Mouse (Mus musculus): ENCODE results near the gene Hand2. TPM values are rescaled to one million over a fixed set of nuclear protein-coding genes. Genes with fewer than 3 reads are reported as not detected.

Gene Hand2
- total RNA-seq, 2 experiments from 2014 or later = not detected

GRCm38 (mm10) chr8:57340840-57341540 lies 20.2 kb downstream of the Hand2 start:
- ATAC-seq (ENCODE audit: poor library complexity, severe bottlenecking) = no peak

DNA sequence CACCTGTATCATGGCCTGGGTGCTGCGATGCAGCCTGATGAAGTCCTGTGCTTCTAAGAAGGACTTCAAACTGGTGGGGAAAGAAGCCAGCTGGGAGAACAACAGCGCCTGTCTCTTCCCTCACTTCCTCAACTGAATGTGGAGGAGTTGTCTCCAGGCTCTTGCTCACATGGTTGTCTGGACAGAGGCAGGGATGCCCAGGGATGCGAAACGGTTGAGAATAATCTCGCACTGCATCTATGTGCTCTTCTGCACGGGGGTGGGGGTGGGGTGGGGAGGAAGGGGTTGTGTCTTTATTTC lies 20.7 kb downstream of the Hand2 start:
- ATAC-seq (ENCODE audit: poor library complexity, severe bottlenecking) = no peak

DNA sequence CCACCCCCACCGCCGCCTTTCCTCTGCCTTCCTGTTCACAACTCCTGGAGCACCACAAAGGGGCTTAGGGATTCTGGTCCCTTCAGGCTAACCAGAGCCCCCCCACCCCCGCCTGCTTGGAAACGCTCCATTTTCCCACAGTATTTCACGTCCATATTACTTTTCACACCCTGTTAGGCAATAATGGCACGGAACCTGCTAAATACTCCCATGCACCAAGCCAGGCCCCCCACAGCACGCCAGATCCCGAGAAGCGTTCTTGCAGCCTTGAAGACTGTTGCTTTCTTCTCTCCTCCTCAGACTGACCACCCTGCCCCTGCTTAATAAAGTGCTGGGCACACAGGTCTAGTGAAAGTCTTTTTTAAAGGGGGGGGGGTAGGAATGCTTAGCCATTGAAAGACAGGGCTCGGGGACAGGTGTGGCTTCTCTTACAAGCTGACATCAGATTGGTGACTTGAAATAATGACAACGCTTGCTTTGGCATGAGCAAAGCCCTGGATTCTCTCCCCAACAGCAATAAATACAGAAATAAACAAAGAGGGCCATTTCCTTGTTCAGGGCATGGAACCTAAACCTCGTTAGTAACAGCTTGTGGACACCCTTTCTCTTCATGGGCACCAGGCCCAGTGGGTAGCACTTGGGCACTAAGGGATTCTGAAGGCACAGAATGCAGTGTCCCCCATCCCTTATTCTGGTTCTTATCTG lies 21.8 kb downstream of the Hand2 start:
- no peak for ATAC-seq (ENCODE audit: poor library complexity, severe bottlenecking)

DNA sequence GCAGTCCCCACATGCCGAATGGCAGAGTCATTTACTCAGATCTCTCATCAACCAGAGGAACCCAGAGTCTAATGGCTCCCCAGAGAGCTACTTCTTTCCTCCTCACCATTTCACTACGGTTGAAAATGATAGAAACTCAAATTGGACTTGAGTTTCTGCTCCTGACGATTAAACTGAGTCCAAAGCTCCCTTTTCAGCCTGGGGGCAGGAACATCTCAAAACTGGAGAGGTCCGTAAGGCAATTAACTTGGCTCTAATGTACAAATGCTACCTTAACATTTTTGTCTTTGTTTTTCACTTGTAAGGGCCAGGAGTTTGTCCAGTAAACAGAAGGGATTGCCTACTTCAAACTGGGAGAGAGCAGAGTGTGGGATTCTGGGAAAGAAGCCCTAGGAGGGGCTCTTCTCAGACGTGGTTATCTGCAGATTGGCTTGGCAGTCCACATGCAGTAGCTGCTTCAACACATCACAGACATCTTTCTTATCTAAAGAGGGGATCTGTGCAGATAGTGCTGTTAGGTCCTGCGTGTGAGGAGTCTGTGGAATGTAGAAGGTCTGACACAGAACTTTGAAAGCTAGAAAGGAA lies 23.0 kb downstream of the Hand2 start:
- ATAC-seq (ENCODE audit: poor library complexity, severe bottlenecking) = no peak

- no peak for ATAC-seq (ENCODE audit: poor library complexity, severe bottlenecking)
Observed at GRCm38 (mm10) chr8:57344956-57345870, 24.4 kb downstream of the Hand2 start.

- ATAC-seq (ENCODE audit: poor library complexity, severe bottlenecking) = no peak
Observed at GRCm38 (mm10) chr8:57346371-57346770, 25.6 kb downstream of the Hand2 start.

DNA sequence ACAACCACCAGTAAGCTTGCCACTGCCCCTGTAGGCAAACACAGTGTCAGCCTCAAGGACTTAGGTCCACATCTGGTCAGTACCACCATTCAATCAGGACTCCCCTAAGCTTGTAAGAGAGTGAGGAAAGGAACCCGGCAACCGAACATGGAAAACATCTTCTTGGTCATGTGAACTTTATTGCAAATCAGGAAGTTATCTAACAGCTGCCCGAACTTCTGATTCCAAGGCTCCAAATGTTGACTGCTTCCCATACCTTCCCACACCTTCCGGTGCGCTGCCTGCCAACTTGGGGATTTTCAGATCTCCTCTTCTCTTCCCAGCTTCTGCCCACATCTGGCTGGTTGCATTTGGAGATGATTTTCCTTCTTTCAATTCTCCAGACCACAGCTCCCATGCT lies 26.4 kb downstream of the Hand2 start:
- no peak for ATAC-seq (ENCODE audit: poor library complexity, severe bottlenecking)

GRCm38 (mm10) chr8:57348251-57348650 lies 27.5 kb downstream of the Hand2 start:
- no peak for ATAC-seq (ENCODE audit: poor library complexity, severe bottlenecking)

- ATAC-seq (ENCODE audit: poor library complexity, severe bottlenecking) = no peak
Observed at GRCm38 (mm10) chr8:57348866-57349520, 28.2 kb downstream of the Hand2 start.

- no peak for ATAC-seq (ENCODE audit: poor library complexity, severe bottlenecking)
Observed at GRCm38 (mm10) chr8:57351861-57352260, 31.1 kb downstream of the Hand2 start.

DNA sequence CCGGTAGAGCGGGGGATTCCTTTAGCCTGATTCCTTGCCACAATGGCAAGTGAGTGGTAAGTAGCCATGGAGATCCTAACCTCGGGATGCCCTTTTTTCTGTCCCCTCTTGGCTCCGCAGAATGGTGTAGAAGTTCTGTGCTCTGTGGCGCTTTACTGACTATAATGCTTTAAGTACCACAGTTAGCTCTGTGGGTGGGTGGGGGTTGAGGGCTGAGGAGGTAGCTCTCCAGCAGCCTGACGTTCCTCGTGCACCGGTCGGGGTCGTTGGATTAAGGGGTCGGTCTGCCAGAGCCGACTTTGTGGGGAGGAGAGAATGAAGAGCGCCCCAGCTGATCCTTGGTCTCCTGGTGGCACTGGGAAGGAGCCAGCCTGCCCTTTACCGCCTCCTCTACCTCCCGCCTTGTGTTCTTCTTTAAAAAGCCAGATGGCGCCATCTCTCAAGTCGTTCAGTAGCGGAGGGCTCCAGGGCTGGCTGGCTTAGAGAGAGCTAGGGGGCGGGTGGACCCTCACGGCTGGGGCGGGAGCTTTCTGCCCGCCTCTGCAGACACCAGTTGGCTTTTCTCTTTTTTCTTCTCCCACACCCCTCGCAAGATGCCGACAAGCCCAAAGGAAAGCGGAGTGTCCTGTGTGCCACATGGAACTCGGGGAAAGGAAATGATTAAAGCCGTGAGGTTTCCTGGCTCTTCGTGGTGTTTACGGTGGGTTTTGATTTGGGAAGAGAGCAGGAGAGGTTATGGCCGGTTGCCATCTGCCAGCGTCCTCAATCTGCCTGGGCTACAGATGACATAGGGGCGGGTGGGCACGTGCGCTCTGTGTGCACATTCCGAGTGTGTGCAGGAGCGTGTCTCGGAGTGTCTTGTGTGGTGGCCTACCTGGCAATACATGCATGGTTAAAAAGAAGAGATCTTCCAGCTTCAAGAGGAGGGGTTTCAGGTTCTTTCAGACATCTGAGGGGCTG lies 32.8 kb downstream of the Hand2 start:
- ATAC-seq (ENCODE audit: poor library complexity, severe bottlenecking) = peak; percentile 56; the same call in 1 of the 2 replicates

- ATAC-seq (ENCODE audit: poor library complexity, severe bottlenecking) = no peak
Observed at GRCm38 (mm10) chr8:57354876-57355275, 34.1 kb downstream of the Hand2 start.

DNA sequence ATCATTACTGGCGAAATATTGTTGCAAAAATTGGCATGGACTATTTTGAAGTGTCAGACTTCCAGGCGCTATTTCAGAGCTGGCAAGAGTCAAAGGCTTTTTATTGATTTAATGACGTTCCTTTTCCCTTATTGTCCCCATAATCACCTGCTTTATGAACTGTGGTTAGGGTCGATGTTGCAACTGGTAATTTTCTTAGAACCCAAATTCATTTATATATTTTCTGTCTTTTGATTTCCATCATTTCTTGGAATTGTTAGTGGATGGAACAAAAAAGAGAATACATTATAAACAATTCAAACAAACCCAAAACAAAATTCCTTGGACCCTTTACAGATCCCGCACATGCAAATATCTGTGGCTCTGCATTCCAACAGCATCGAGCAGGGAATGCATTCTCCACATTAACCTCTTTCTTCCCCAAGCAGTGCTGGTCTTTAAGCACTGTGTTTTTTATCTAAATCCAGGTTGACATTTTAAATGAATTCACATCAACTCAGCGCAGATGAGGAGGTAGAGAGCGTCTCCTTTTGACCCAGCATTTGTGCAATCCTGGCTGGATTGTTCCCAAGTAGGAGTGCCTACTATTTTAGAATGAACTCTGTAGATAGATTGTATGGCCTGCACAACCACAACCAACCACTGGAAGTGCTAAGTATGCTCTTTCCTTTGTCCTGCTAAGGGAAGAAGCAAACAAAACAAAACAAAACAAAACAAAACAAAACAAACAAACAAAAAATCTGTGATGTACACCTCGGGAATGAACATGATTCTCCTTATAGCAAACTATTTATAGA lies 35.9 kb downstream of the Hand2 start:
- ATAC-seq (ENCODE audit: poor library complexity, severe bottlenecking) = no peak

DNA sequence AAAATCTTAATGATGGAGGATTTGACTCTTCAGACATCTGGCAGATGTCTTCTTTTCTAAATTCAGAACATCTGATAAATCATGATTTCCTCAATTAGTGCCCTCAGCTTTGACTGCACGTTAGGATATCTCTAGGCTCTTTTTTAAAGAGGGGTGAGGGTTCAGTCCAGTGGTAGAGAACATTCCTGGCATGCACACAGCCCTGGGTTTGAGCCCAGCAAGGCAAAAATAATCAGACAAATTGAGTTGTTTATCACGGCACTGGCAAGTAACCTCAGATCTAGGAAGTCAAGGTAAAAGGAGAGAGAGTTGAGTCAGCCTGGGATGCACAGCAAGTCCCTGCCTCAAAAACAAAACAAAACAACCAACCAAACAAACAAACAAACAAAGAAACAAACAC lies 39.7 kb downstream of the Hand2 start:
- ATAC-seq (ENCODE audit: poor library complexity, severe bottlenecking) = no peak

DNA sequence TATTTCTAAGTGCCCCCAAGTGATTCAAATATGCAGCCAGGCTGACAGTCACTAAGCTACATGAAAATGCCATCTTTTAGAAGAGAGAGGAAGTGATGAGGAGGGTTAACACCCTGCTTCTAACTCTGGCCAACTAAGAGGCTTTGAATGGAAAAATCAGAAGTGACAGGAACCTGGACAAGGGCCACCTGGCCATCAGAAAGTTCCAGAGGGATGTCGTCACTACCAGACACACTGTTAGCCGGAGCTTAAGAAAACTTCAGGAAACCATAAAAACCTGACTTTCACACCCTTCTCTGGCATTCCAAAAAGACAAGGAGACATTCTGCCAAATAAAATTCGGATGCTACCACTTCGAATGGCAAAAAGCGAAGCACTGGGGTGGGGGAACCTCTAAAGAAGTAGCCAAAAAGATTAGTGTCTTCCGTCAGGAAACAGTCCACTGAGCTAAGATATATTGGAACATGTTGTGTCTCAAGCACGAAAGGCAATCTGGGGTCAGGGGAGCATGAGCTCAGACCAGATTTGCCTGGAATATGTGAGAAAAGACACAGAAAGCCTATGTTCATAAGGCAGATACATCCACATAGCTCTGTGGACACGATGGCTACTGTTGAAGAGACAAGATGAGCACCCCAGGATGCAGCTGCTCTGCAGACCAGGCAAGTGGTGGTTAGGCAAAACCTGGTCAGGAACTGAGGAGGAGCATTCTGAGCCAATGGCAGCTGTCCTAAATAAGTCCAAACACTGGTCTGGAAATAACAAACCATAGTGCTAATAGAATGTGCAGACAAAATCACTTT lies 40.4 kb downstream of the Hand2 start:
- no peak for ATAC-seq (ENCODE audit: poor library complexity, severe bottlenecking)

GRCm38 (mm10) chr8:57362881-57363280 lies 42.1 kb downstream of the Hand2 start:
- no peak for ATAC-seq (ENCODE audit: poor library complexity, severe bottlenecking)

DNA sequence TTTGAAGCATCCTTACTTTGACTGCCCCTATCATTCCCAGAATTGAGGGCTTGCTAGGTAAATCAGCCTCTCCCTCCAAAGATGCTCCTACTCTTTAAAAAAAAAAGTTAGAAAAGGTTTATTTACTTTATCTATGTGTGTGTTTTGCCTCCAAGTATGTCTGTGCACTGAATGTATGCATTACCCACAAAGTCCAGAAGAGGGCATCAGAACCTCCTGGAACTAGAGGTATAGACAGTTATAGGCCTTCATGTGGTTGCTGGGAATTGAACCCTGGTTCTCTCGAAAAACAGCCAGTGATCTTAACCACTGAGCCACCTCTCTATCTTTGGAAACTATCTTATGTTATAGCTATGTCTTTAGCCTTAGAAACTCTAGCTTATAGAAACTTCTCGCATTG lies 53.3 kb downstream of the Hand2 start:
- ATAC-seq (ENCODE audit: poor library complexity, severe bottlenecking) = no peak

Measured in megakaryocyte, adult 5-6 weeks (primary cell).